Mouse (Mus musculus) forebrain, embryonic 12.5 days (tissue): ENCODE measurements around the gene Ogg1. TPM values are rescaled to one million over a fixed set of nuclear protein-coding genes. Genes with fewer than 3 reads are reported as not detected.
A peak's percentile ranks its signal among the peaks of the same experiment; 100 is the strongest.

Source experiments
- ATAC-seq: fragments of 200-750 bp; cut with Nextera tagmentation; 2 replicates; pipeline ENCODE4 v1.8.0; 2017; ENCODE audit warnings: moderate TSS enrichment; ENCODE audit not compliant: low FRiP score
- H3K27ac ChIP-seq: fragments of 300-500 bp; sonication (generic); 2 replicates; pipeline ENCODE4 v1.5.1; 2016; ENCODE audit warnings: mild to moderate bottlenecking
- H3K27me3 ChIP-seq: fragments of 300-500 bp; sonication (generic); 2 replicates; pipeline ENCODE4 v1.6.1; 2016; ENCODE audit warnings: mild to moderate bottlenecking
- H3K36me3 ChIP-seq: fragments of 300-500 bp; sonication (generic); replicated peaks from 2 replicates; pipeline ENCODE4 v1.6.1; 2016; ENCODE audit warnings: mild to moderate bottlenecking
- H3K4me1 ChIP-seq: fragments of 300-500 bp; sonication (generic); 2 replicates; pipeline ENCODE4 v1.6.1; 2016
- H3K4me2 ChIP-seq: fragments of 300-500 bp; sonication (generic); 2 replicates; pipeline ENCODE4 v1.6.1; 2016; ENCODE audit warnings: mild to moderate bottlenecking, moderate library complexity
- H3K4me3 ChIP-seq: fragments of 300-500 bp; sonication (generic); replicated peaks from 2 replicates; pipeline ENCODE4 v1.5.1; 2016; ENCODE audit warnings: mild to moderate bottlenecking
- H3K9ac ChIP-seq: fragments of 300-500 bp; sonication (generic); 2 replicates; pipeline ENCODE4 v1.6.1; 2016; ENCODE audit warnings: mild to moderate bottlenecking
- H3K9me3 ChIP-seq: fragments of 300-500 bp; sonication (generic); 2 replicates; pipeline ENCODE4 v1.6.1; 2016
- WGBS: fragments of 180-500 bp; shearing (Covaris S2); methylation state at CpG from one replicate; pipeline ENCODE4 v1.1.7; 2016; 5-methylcytosine and 5-hydroxymethylcytosine counted together
- polyA plus RNA-seq: library from polyadenylated mRNA; unstranded; fragments of >200 nt; fragmentation: Nextera tagmentation; extraction: Ambion mirVana; gene quantifications from 2 replicates; pipeline ENCODE4 v1.2.1, GENCODE M21; 2016

The Ogg1 gene
- polyA plus RNA-seq, 1 experiment from 2014 or later: 13.6 TPM

DNA sequence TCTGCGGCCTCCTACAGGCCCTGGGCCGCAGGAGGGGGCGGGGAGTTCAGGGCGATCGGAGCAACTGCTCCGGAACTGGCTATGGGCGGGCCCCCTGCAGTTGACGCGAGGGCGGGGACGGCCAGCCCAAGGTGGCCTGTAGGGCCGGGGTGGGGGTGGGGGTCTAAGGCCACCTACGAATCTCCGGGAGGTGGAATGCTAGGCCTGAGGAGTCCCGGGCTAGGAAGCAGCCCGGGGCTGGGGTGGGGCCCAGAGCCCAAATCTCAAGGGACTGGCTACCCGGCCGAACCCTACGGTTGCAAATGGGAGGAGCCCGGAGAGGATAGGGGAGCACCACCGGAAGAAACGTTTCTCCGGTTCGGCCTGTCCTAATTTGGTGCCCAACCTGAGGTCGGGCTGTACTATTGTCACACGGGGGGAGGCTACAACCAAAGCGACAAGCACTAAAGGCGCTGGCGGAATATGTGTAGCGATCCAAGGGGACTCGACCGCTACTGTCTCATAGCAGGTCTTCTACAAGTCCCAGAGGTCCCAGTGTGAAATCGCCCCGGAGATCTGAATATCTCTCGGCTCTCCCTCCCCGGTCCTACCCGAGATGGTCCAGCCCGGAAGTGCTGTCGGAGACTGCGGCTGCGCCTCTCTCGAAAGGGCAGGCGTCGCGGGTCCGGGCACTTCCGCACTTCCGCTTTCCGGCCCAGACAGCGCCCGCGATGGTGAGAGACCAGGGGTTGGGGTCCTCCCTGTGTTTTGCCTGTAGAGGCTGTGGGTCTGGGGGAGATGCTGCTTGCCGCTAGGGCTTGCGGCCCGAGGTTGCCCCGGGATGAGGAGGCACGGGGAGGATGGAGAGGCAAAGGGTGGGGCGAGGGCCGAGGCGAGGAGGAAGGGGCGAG lies 51.0 kb downstream of the Ogg1 start, which contains the start of the genes Tada3 and Arpc4:
TSS of gene Tada3 (minus strand) at position 388 of the 890 bp plus-strand sequence.
TSS of gene Arpc4 (plus strand) at position 620 of the 890 bp plus-strand sequence.
- H3K27ac ChIP-seq: peak within 1 kb of the TSS; percentile 94
- peak within 1 kb of the TSS; percentile 91 for H3K9ac ChIP-seq
- peaks cover 52% of the 10 kb centered on the region for H3K36me3 ChIP-seq
- peaks cover 19% of the 10 kb centered on the region for H3K4me1 ChIP-seq
- peak within 1 kb of the TSS; percentile 88 for H3K4me2 ChIP-seq
- no peaks in the 10 kb centered on the region for H3K9me3 ChIP-seq
- H3K4me3 ChIP-seq: peak within 1 kb of the TSS; percentile 78
- peak; percentile 95 for ATAC-seq
- WGBS: under 1% methylated on average over 60 of the region's 61 CpGs
- H3K27me3 ChIP-seq: no peaks in the 10 kb centered on the region

- Histone ChIP-seq H3K9ac (no peak overlapping the region), H3K4me2 (peak overlapping the region; percentile 88), H3K36me3 (peaks cover 56% of the 10 kb centered on the region)
Observed at GRCm38 (mm10) chr6:113379246-113379645, 52.5 kb downstream of the Ogg1 start.

DNA sequence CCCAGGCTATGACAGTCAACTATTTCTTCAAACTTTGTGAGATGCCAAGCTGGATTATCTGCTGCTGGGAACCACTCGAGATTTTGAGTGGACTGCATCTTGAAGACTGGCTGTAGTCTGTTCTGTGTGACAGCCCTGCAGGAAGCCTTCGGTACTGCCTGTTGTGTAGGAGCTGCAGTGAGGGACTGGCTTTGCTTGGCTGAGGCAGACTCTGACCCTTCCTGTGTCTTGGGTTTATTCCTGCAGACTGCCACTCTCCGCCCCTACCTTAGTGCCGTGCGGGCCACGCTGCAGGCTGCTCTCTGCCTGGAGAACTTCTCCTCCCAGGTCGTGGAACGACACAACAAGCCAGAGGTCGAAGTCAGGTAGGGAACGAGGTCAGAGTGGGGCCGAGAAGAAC lies 53.7 kb downstream of the Ogg1 start:
- no peak for ATAC-seq
- H3K4me2 ChIP-seq: no peak overlapping the region
- H3K27me3 ChIP-seq: no peaks in the 10 kb centered on the region
- no peak overlapping the region for H3K4me3 ChIP-seq
- no peak overlapping the region for H3K27ac ChIP-seq
- H3K4me1 ChIP-seq: peaks cover 19% of the 10 kb centered on the region
- H3K9me3 ChIP-seq: no peaks in the 10 kb centered on the region
- peaks cover 56% of the 10 kb centered on the region for H3K36me3 ChIP-seq
- no peak overlapping the region for H3K9ac ChIP-seq
- 95% methylated on average over 11 of the region's 11 CpGs for WGBS

More at GRCm38 (mm10) chr6:113379246-113379645, 52.5 kb downstream of the Ogg1 start:
- Histone ChIP-seq H3K27ac (no peak overlapping the region), H3K27me3 (no peaks in the 10 kb centered on the region), H3K4me3 (peak overlapping the region; percentile 78), H3K4me1 (peaks cover 19% of the 10 kb centered on the region), H3K9me3 (no peaks in the 10 kb centered on the region)
- 90% methylated on average over 6 of the region's 6 CpGs for WGBS
- no peak for ATAC-seq

DNA sequence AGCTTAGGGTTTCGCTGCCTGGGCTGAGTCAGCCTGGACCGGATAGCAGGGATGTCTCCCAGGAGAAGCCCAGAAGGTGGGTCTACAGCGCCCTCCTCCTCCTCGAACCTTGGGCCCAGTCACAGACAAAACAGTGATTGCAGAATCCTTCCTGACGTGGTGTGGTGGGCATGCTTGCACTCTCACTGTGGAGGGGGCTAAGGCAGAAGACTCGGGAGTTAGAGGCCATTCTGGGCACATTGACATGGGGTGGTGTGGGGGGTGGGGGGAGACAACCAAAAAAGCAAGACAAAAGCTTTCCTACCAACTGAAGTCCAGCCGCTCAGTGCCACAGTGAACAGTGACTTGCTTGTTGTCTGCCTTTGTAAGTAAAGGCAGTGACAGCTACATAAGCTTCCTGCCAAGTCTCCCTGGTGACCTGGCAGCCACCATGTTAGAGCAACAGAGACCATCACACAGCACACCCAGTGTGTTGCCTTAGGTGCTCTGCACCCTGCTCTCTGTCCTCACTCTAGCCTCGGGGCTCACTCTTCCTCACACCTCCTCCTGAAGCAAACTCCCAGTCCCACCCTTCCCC lies 57.7 kb downstream of the Ogg1 start:
- Histone ChIP-seq H3K36me3 (peaks cover 88% of the 10 kb centered on the region), H3K4me3 (no peak overlapping the region), H3K4me1 (peaks cover under 1% of the 10 kb centered on the region), H3K4me2 (no peak overlapping the region), H3K9me3 (no peaks in the 10 kb centered on the region), H3K27ac (no peak overlapping the region), H3K27me3 (no peaks in the 10 kb centered on the region), H3K9ac (no peak overlapping the region)
- WGBS: 86% methylated on average over 8 of the region's 8 CpGs
- no peak for ATAC-seq

Other genes starting within 250 kb of the Ogg1 start
- 63.9 and 64.1 TPM in 2 replicates for gene Setd5, start 249.6 kb upstream of the Ogg1 start, polyA plus RNA-seq
- gene Lhfpl4, start 131.6 kb upstream of the Ogg1 start, polyA plus RNA-seq: 30.6 and 35.4 TPM in 2 replicates
- gene Mtmr14, start 89.1 kb upstream of the Ogg1 start, polyA plus RNA-seq: 46.2 and 50.0 TPM in 2 replicates
- 0.22 and 0.34 TPM in 2 replicates for gene Cpne9, start 44.7 kb upstream of the Ogg1 start, polyA plus RNA-seq
- 30.6 and 34.7 TPM in 2 replicates for gene Brpf1, start 19.8 kb upstream of the Ogg1 start, polyA plus RNA-seq
- gene Camk1, start 17.0 kb downstream of the Ogg1 start, polyA plus RNA-seq: 57.9 and 59.1 TPM in 2 replicates
- 67.6 and 70.7 TPM in 2 replicates for gene Tada3, start 50.9 kb downstream of the Ogg1 start, polyA plus RNA-seq
- 327 and 333 TPM in 2 replicates for gene Arpc4, start 51.1 kb downstream of the Ogg1 start, polyA plus RNA-seq
- gene Ttll3, start 62.3 kb downstream of the Ogg1 start, polyA plus RNA-seq: 6.5 and 7.0 TPM in 2 replicates
- 23.8 and 28.1 TPM in 2 replicates for gene Rpusd3, start 92.4 kb downstream of the Ogg1 start, polyA plus RNA-seq
- gene Cidec, start 108.8 kb downstream of the Ogg1 start, polyA plus RNA-seq: not detected in 2 replicates
- gene Jagn1, start 115.6 kb downstream of the Ogg1 start, polyA plus RNA-seq: 68.5 and 71.3 TPM in 2 replicates
- gene Il17re, start 131.5 kb downstream of the Ogg1 start, polyA plus RNA-seq: 0.46 and 0.55 TPM in 2 replicates
- gene Il17rc, start 144.5 kb downstream of the Ogg1 start, polyA plus RNA-seq: 1.6 and 2.2 TPM in 2 replicates
- gene Creld1, start 156.3 kb downstream of the Ogg1 start, polyA plus RNA-seq: 39.6 and 43.1 TPM in 2 replicates
- 2.3 and 2.4 TPM in 2 replicates for gene Prrt3, start 175.0 kb downstream of the Ogg1 start, polyA plus RNA-seq
- 77.4 and 78.5 TPM in 2 replicates for gene Emc3, start 204.7 kb downstream of the Ogg1 start, polyA plus RNA-seq
- gene Fancd2, start 204.7 kb downstream of the Ogg1 start, polyA plus RNA-seq: 15.9 and 18.8 TPM in 2 replicates